Mouse (Mus musculus) heart, embryonic 13.5 days (tissue): ENCODE measurements around the gene 1700102P08Rik. TPM values are rescaled to one million over a fixed set of nuclear protein-coding genes. Genes with fewer than 3 reads are reported as not detected.

Experiments
- ATAC-seq: fragments of 200-750 bp; cut with Nextera tagmentation; 2 replicates; pipeline ENCODE4 v1.8.0; 2017; ENCODE audit warnings: moderate TSS enrichment; ENCODE audit not compliant: insufficient number of reproducible peaks, low FRiP score, low TSS enrichment; ENCODE audit errors: extremely low read depth
- H3K27ac ChIP-seq: fragments of 300-500 bp; sonication (generic); replicated peaks from 2 replicates; pipeline ENCODE4 v1.5.1; 2015; ENCODE audit warnings: moderate library complexity, mild to moderate bottlenecking, inconsistent platforms
- H3K27me3 ChIP-seq: fragments of 300-500 bp; sonication (generic); replicated peaks from 2 replicates; pipeline ENCODE4 v1.6.1; 2015; ENCODE audit warnings: mild to moderate bottlenecking, inconsistent platforms
- H3K36me3 ChIP-seq: fragments of 300-500 bp; sonication (generic); 2 replicates; pipeline ENCODE4 v1.6.1; 2015; ENCODE audit warnings: mild to moderate bottlenecking, inconsistent platforms
- H3K4me1 ChIP-seq: fragments of 300-500 bp; sonication (generic); 2 replicates; pipeline ENCODE4 v1.6.1; 2015; ENCODE audit warnings: inconsistent platforms
- H3K4me2 ChIP-seq: fragments of 300-500 bp; sonication (generic); 2 replicates; pipeline ENCODE4 v1.6.1; 2015; ENCODE audit warnings: inconsistent platforms, mild to moderate bottlenecking, moderate library complexity
- H3K4me3 ChIP-seq: fragments of 300-500 bp; sonication (generic); 2 replicates; pipeline ENCODE4 v1.5.1; 2015; ENCODE audit warnings: moderate library complexity, mild to moderate bottlenecking, inconsistent platforms
- H3K9ac ChIP-seq: fragments of 300-500 bp; sonication (generic); 2 replicates; pipeline ENCODE4 v1.6.1; 2015; ENCODE audit warnings: inconsistent platforms, mild to moderate bottlenecking, moderate library complexity
- H3K9me3 ChIP-seq: fragments of 300-500 bp; sonication (generic); 2 replicates; pipeline ENCODE4 v1.6.1; 2016; ENCODE audit warnings: inconsistent platforms
- WGBS: fragments of 180-500 bp; shearing (Covaris S2); methylation state at CpG from one replicate; pipeline ENCODE4 v1.1.7; 2015; ENCODE audit warnings: mixed read lengths; 5-methylcytosine and 5-hydroxymethylcytosine counted together
- polyA plus RNA-seq: library from polyadenylated mRNA; unstranded; fragments of >200 nt; fragmentation: Nextera tagmentation; extraction: Ambion mirVana; gene quantifications from 2 replicates; pipeline ENCODE4 v1.2.1, GENCODE M21; 2015

The 1700102P08Rik gene
- polyA plus RNA-seq, 1 experiment from 2014 or later: 0.21 TPM

GRCm38 (mm10) chr9:108450292-108451169, 57.9 kb downstream of the 1700102P08Rik start:
- no peaks in the 10 kb centered on the region for H3K9me3 ChIP-seq
- peak; percentile 48 for ATAC-seq
- peak overlapping the region; percentile 89 for H3K9ac ChIP-seq
- H3K4me1 ChIP-seq: peaks cover 54% of the 10 kb centered on the region
- H3K27me3 ChIP-seq: no peaks in the 10 kb centered on the region
- peak overlapping the region; percentile 98 for H3K27ac ChIP-seq
- H3K36me3 ChIP-seq: peaks cover 26% of the 10 kb centered on the region
- H3K4me2 ChIP-seq: peak overlapping the region; percentile 94
- peak overlapping the region; percentile 71 for H3K4me3 ChIP-seq
- 39% methylated on average over 21 of the region's 21 CpGs for WGBS

GRCm38 (mm10) chr9:108451170-108451493, 58.5 kb downstream of the 1700102P08Rik start:
- Histone ChIP-seq H3K9ac (peak overlapping the region; percentile 89), H3K27me3 (no peaks in the 10 kb centered on the region), H3K9me3 (no peaks in the 10 kb centered on the region), H3K4me3 (peak overlapping the region; percentile 71), H3K4me1 (peaks cover 48% of the 10 kb centered on the region), H3K36me3 (peaks cover 26% of the 10 kb centered on the region), H3K4me2 (peak overlapping the region; percentile 94), H3K27ac (peak overlapping the region; percentile 98)
- ATAC-seq: no peak
- WGBS: 55% methylated on average over 6 of the region's 6 CpGs

- Histone ChIP-seq H3K4me1 (peaks cover 48% of the 10 kb centered on the region), H3K4me2 (peak overlapping the region; percentile 94), H3K4me3 (peak overlapping the region; percentile 71), H3K27me3 (no peaks in the 10 kb centered on the region), H3K9ac (peak overlapping the region; percentile 89), H3K36me3 (peaks cover 26% of the 10 kb centered on the region), H3K27ac (peak overlapping the region; percentile 98), H3K9me3 (no peaks in the 10 kb centered on the region)
- 38% methylated on average over 6 of the region's 6 CpGs for WGBS
- no peak for ATAC-seq
Measured at GRCm38 (mm10) chr9:108451519-108452160, 59.0 kb downstream of the 1700102P08Rik start.

GRCm38 (mm10) chr9:108452291-108452906, 59.8 kb downstream of the 1700102P08Rik start:
- peak overlapping the region; percentile 89 for H3K9ac ChIP-seq
- WGBS: 1% methylated on average over 40 of the region's 40 CpGs
- H3K27ac ChIP-seq: peak overlapping the region; percentile 98
- peak overlapping the region; percentile 94 for H3K4me2 ChIP-seq
- H3K36me3 ChIP-seq: peaks cover 23% of the 10 kb centered on the region
- peak overlapping the region; percentile 71 for H3K4me3 ChIP-seq
- no peaks in the 10 kb centered on the region for H3K27me3 ChIP-seq
- no peaks in the 10 kb centered on the region for H3K9me3 ChIP-seq
- H3K4me1 ChIP-seq: peaks cover 48% of the 10 kb centered on the region
- ATAC-seq: peak; percentile 73

GRCm38 (mm10) chr9:108452911-108453310, 60.3 kb downstream of the 1700102P08Rik start:
- Histone ChIP-seq H3K27ac (peak overlapping the region; percentile 98), H3K9me3 (no peaks in the 10 kb centered on the region), H3K4me3 (peak overlapping the region; percentile 71), H3K36me3 (peaks cover 18% of the 10 kb centered on the region), H3K27me3 (no peaks in the 10 kb centered on the region), H3K4me2 (peak overlapping the region; percentile 94), H3K9ac (peak overlapping the region; percentile 89), H3K4me1 (peaks cover 48% of the 10 kb centered on the region)
- 39% methylated on average over 6 of the region's 6 CpGs for whole genome bisulfite sequencing
- ATAC-seq: no peak

- Histone ChIP-seq H3K4me3 (no peak overlapping the region), H3K36me3 (peaks cover 12% of the 10 kb centered on the region), H3K9ac (peak overlapping the region; percentile 89), H3K9me3 (no peaks in the 10 kb centered on the region), H3K27ac (peak overlapping the region; percentile 98), H3K4me2 (peak overlapping the region; percentile 94), H3K4me1 (peaks cover 44% of the 10 kb centered on the region), H3K27me3 (no peaks in the 10 kb centered on the region)
- ATAC-seq: no peak
- 64% methylated on average over 4 of the region's 4 CpGs for WGBS
Measured at GRCm38 (mm10) chr9:108453458-108453857, 60.9 kb downstream of the 1700102P08Rik start.

GRCm38 (mm10) chr9:108454429-108454828, 61.8 kb downstream of the 1700102P08Rik start:
- Histone ChIP-seq H3K36me3 (0 out of 2 replicates have a peak, but pooled peaks cover 3% of the 10 kb centered on the region), H3K9me3 (no peaks in the 10 kb centered on the region), H3K27ac (no peak overlapping the region), H3K4me3 (no peak overlapping the region), H3K4me2 (no peak overlapping the region), H3K4me1 (peaks cover 34% of the 10 kb centered on the region), H3K9ac (no peak overlapping the region), H3K27me3 (no peaks in the 10 kb centered on the region)
- WGBS: 78% methylated on average over 6 of the region's 6 CpGs
- no peak for ATAC-seq

- no peak overlapping the region for H3K27ac ChIP-seq
- ATAC-seq: no peak
- H3K36me3 ChIP-seq: no peaks in the 10 kb centered on the region
- 56% methylated on average over 12 of the region's 12 CpGs for WGBS
- H3K9me3 ChIP-seq: no peaks in the 10 kb centered on the region
- no peak overlapping the region for H3K4me3 ChIP-seq
- H3K9ac ChIP-seq: no peak overlapping the region
- H3K27me3 ChIP-seq: no peaks in the 10 kb centered on the region
- no peak overlapping the region for H3K4me2 ChIP-seq
- peaks cover 24% of the 10 kb centered on the region for H3K4me1 ChIP-seq
Measured at GRCm38 (mm10) chr9:108455747-108456571, 63.4 kb downstream of the 1700102P08Rik start.

GRCm38 (mm10) chr9:108456953-108457352, 64.3 kb downstream of the 1700102P08Rik start:
- Histone ChIP-seq H3K4me3 (no peak overlapping the region), H3K9me3 (no peaks in the 10 kb centered on the region), H3K4me2 (no peak overlapping the region), H3K4me1 (peaks cover 26% of the 10 kb centered on the region), H3K36me3 (no peaks in the 10 kb centered on the region), H3K9ac (no peak overlapping the region), H3K27me3 (no peaks in the 10 kb centered on the region), H3K27ac (no peak overlapping the region)
- WGBS: 82% methylated on average over 10 of the region's 10 CpGs
- no peak for ATAC-seq

- Histone ChIP-seq H3K27ac (peak overlapping the region; percentile 92), H3K27me3 (no peaks in the 10 kb centered on the region), H3K9ac (peak overlapping the region; percentile 97; the same call in 1 of the 2 replicates), H3K4me2 (peak overlapping the region; percentile 89), H3K4me3 (peak overlapping the region; percentile 85), H3K36me3 (peaks cover 23% of the 10 kb centered on the region), H3K9me3 (no peaks in the 10 kb centered on the region), H3K4me1 (peaks cover 28% of the 10 kb centered on the region)
- WGBS: 65% methylated on average over 1 of the region's 1 CpGs
- no peak for ATAC-seq
Measured at GRCm38 (mm10) chr9:108459939-108460318, 67.3 kb downstream of the 1700102P08Rik start.
